Mouse (Mus musculus) ovary, postnatal 10 days (tissue): Measurements from ENCODE around the gene Arhgef33.
"Not testable (repeated sequence)": the region's sequence is repeated elsewhere in the genome, so short reads cannot be mapped to it uniquely, and the experiment has no call there.

Source experiments
- DNase-seq: peaks from one replicate; pipeline ENCODE4 v3.0.0; 2022; ENCODE audit warnings: low spot score

Gene Arhgef33

DNA sequence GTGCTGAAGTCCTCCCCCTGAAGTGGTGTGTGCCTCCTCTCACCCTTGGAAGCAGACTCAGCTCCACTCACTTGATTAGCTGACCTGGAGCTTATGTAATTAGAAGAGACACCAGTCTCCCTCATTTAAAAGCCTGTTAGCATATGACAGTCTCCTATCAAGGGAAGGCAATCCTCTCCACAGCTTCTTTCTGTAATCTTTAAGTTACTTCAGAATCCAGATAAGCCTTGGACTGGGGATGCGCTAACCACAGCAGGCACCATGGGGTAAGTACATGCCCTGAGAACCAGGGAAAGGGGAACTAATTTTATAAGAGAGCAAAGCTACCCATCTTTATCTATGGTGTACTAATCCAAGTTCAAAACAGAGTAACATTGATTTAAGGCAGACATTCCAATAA, at the start of gene Arhgef33:
Gene Arhgef33 (plus strand): TSS at position 157 of the 400 bp plus-strand sequence.
- no peak for DNase-seq

DNA sequence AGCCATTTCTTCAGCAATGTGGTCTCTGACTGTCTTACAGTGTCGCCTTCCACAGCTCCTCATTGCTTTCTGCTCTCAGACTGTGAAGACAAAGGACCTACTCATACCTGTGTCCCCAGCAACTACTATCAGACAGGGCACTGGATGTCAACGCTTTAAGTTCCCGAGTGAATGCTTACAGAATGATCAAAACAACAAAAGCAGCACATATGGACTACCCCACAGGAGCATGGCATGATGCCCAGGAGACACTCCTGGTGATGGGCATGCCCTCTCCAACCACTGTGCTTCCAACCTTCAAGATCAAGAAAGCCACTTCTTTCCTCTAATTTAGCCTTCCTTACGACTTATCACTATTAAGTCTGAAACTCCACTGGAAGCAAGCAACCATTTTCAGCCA, 40.1 kb upstream of the Arhgef33 start:
- no peak for DNase-seq

- DNase-seq: no peak
Observed at GRCm38 (mm10) chr17:80268151-80268550, 39.1 kb upstream of the Arhgef33 start.

DNA sequence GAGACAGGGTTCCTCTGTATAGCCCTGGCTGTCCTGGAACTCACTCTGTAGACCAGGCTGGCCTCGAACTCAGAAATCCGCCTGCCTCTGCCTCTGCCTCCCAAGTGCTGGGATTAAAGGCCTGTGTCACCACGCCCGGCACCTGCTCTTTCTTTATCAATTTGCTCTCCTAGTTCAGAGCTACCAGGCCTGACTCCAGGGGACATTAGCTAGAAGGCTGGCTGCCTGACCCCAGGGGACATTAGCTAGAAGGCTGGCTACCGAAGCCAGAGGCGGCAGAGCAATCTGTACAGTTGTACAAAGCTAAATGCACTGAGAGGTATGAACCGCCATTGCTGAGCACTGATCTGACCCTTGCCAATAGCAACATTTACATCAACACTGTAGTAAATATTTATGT, 36.6 kb upstream of the Arhgef33 start:
- DNase-seq: not testable (repeated sequence)

- no peak for DNase-seq
Observed at GRCm38 (mm10) chr17:80278255-80278654, 29.0 kb upstream of the Arhgef33 start.

GRCm38 (mm10) chr17:80279340-80280070, 27.7 kb upstream of the Arhgef33 start:
- DNase-seq: no peak

DNA sequence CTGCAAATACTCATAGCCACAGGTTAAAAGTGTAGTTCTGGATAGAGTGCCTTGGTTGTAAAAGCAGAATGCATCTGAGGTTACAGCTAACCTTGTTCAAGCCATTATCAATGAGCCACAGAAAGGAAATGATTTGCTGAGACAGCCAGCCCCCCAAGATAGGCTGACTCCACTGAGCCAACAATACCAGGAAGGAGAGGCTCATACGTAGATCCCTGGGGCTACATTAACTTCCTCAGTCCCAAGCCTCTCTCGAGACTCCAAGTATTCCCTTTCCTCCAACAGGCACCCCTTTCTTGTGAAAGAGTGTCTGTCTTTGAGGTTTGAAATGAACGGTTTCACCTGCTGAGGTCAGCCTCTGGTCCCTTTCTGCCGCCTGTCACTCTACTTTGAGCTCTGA, 22.8 kb upstream of the Arhgef33 start:
- DNase-seq: no peak

GRCm38 (mm10) chr17:80288012-80288411, 19.2 kb upstream of the Arhgef33 start:
- no peak for DNase-seq

DNA sequence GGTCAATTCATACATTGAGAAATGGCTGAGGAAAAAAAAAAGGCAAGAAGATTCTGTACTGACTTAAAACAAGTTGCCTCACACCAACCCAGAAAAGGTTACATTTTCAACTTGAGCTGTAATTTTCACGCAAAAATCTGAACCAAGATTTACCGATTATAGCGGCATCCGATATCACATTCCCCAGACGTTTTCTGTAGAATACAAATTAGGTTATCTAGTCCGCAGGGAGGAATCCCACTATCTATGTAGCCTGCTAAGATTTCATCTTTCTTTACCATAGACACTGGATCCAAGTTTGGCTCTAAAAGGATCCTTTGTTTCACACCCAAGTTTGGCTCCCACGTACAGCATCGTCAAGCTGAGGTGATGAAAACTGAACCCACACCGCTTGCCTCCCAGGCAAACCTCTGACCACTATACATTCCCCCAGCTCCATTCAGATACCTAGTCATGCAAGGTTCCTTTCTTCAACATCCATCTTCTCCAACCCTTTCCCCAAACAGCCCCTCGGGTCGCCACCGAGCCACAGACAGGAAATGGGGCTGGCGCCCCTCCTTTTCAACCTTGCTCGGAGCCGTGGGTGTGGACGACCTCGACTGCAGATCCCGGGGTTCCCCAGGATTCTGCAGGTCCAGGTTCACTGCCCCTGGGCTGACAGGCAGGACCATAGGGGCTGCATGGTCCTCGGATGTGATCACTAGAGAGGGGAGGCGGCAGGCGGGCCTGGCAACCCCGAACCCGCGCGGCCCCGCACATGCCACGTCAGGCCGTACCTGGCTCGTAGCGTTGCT, 17.7 kb upstream of the Arhgef33 start:
- no peak for DNase-seq

DNA sequence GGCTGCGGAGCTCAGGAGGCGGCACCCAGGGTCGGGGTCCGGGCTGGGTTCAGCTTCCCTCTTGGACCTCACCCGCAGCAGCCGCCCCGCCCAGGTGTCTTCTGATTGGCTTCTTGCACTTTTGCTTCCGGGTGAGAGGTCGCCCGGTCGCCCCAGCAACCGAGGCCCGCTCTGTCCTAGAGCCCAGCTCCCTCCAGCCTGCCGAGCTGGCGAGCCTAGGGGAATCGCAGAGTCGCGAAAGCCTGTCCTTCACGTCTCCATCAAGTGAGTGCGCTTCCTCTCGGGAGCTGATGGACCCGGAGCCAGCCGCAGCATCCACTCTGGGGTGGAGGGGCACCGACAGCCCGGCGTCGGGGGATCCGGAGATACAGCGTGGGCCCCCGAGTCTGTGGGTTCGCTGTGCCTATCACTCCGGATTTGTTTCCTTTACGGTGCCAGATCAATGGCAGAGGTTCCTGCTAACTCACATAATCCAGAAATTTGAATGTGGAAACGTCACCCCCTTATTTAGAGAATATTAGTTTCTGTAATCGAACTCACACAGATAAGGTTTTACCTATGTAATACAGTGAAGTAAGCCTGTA, 17.0 kb upstream of the Arhgef33 start, which contains the start of the genes Morn2 and Dhx57:
Gene Morn2 (plus strand): TSS at position 130 of the 584 bp plus-strand sequence.
Gene Dhx57 (minus strand): TSS at position 403 of the 584 bp plus-strand sequence.
- DNase-seq: peak; percentile 99

- no peak for DNase-seq
Observed at GRCm38 (mm10) chr17:80291148-80291547, 16.1 kb upstream of the Arhgef33 start.

GRCm38 (mm10) chr17:80295258-80295657, 11.9 kb upstream of the Arhgef33 start:
- no peak for DNase-seq

DNA sequence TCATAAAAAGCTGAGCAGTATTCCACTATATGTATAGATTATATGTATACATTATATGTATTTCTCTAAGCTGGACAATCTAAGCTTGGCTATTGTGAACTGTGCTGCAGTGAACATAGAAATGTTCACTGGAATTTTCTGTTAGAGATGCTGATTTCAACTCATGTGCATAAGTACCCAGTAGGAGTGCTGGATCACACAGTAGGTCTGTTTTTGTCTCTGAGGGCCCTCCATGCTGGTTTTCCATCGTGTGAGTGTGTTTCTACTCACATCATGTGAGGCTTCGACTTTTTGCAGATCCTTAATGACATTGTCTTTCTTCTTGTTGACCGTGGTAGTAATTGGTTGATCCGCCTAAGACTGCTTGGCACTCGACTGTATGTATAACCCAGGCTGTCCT, 8.4 kb upstream of the Arhgef33 start:
- no peak for DNase-seq

- DNase-seq: no peak
Observed at GRCm38 (mm10) chr17:80311761-80312160, 4.6 kb downstream of the Arhgef33 start.

- DNase-seq: no peak
Observed at GRCm38 (mm10) chr17:80312405-80312804, 5.2 kb downstream of the Arhgef33 start.

GRCm38 (mm10) chr17:80322228-80322627, 15.0 kb downstream of the Arhgef33 start:
- DNase-seq: no peak

DNA sequence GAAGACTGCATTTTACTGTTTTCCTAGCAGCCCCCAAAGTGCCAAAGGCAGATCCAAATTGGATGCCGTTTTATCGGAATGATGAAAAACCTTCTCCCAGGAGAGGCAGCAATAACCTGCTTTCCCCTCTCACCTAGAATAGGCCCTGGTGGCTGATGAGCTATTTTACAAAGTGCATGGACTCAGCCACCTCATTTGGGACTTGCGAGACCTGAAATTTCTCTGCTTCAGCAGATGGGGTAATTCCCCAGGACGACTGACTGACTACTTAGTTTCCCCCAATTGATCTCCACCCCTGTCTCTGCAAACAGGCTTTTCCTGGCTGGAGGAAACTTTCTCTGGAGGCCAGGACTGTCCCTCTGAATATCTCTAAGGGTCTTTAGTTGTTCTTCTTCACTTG, 15.8 kb downstream of the Arhgef33 start:
- no peak for DNase-seq

DNA sequence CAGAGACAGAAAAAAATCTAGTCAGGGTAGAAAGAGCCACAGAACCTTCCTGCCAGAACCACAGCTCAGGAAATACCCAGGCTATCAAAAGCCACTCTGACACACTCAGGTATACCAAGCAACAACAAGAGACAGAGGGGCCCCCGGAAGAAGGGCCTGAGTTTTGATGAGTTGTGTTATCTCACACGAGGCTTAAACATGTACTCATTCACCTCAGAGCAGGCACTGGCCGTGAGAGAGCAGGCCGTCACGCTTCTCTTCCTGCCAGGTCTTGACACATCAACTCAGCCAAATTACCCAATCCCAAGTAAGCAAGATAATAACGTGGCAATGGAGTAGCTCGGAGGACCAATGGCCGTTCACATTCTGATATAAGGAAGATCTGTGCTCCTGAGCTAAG, 16.5 kb downstream of the Arhgef33 start:
- DNase-seq: no peak

- no peak for DNase-seq
Observed at GRCm38 (mm10) chr17:80324521-80324920, 17.3 kb downstream of the Arhgef33 start.

DNA sequence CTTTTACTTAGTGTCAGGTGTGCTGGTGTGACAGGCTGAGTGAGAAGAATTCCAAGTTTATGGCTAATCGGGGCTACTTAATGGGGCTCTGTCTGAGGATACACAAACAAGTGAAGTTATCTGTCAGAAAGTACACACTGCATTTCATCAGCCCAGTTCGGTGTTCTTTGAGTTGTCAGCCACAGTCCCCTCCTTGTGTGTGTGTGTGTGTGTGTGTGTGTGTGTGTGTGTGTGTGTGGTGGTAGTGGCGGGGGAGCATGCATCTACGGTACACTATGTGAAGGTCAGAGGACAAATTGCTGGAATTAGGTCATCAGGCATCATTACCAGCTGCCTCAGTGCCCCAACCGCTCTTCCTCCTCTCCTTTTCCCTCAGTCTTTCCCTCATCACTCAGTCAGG, 18.2 kb downstream of the Arhgef33 start:
- DNase-seq: no peak

- DNase-seq: no peak
Observed at GRCm38 (mm10) chr17:80326431-80326830, 19.2 kb downstream of the Arhgef33 start.

- DNase-seq: no peak
Observed at GRCm38 (mm10) chr17:80332386-80332785, 25.2 kb downstream of the Arhgef33 start.

GRCm38 (mm10) chr17:80345277-80345676, 38.1 kb downstream of the Arhgef33 start:
- no peak for DNase-seq
